Mouse (Mus musculus) myocyte (in vitro differentiated cells): ENCODE data around the gene Cabp7.

ENCODE experiments used
- E2F4 ChIP-seq: IDR thresholded peaks from one replicate; pipeline ENCODE4 v1.6.1; 2011; ENCODE audit warnings: mild to moderate bottlenecking, control low read depth, moderate library complexity; ENCODE audit not compliant: insufficient read depth
- MAX ChIP-seq: IDR thresholded peaks from one replicate; pipeline ENCODE4 v1.6.1; 2011; ENCODE audit warnings: low read depth, mild to moderate bottlenecking, control low read depth
- MYOD1 ChIP-seq, 3 experiments: IDR thresholded peaks; one replicate each; pipeline ENCODE4 v1.6.1; 2011; ENCODE audit warnings: control low read depth in 2 of 3, low read depth in 2 of 3, mild to moderate bottlenecking in 2 of 3, moderate library complexity in 1 of 3; ENCODE audit not compliant: insufficient read length in 2 of 3, control insufficient read depth in 1 of 3
- POLR2A ChIP-seq: IDR thresholded peaks from one replicate; pipeline ENCODE4 v1.6.1; 2011; ENCODE audit warnings: low read depth, mild to moderate bottlenecking, control low read depth, moderate library complexity; ENCODE audit not compliant: insufficient read length
- REST ChIP-seq: IDR thresholded peaks from one replicate; pipeline ENCODE4 v1.6.1; 2011; ENCODE audit warnings: mild to moderate bottlenecking, control low read depth, moderate library complexity; ENCODE audit not compliant: insufficient read depth, insufficient read length
- SRF ChIP-seq: IDR thresholded peaks from one replicate; pipeline ENCODE4 v1.6.1; 2011; ENCODE audit warnings: low read depth; ENCODE audit not compliant: control insufficient read depth, insufficient read length
- TCF12 ChIP-seq: IDR thresholded peaks from one replicate; pipeline ENCODE4 v1.6.1; 2011; ENCODE audit warnings: mild to moderate bottlenecking, control low read depth; ENCODE audit not compliant: poor library complexity, insufficient read depth, severe bottlenecking
- USF1 ChIP-seq: IDR thresholded peaks from one replicate; pipeline ENCODE4 v1.6.1; 2011; ENCODE audit warnings: low read depth, mild to moderate bottlenecking, control low read depth, moderate library complexity

GRCm38 (mm10) chr11:4756984-4757788, 10.6 kb upstream of the Cabp7 start:
- no peak for TF ChIP-seq POLR2A
- TF ChIP-seq REST: no peak
- TF ChIP-seq USF1: no peak
- no peak for TF ChIP-seq E2F4
- TF ChIP-seq MAX: no peak
- TF ChIP-seq MYOD1 (IDR thresholded peaks at IDR 0.05; ENCODE audit: control insufficient read depth in 1 of 3, insufficient read length in 2 of 3, low read depth in 2 of 3): no peak
- no peak for TF ChIP-seq TCF12
- TF ChIP-seq SRF: no peak
